Mouse (Mus musculus) intestine, embryonic 15.5 days (tissue): ENCODE results near the gene Prss30. TPM values are rescaled to one million over a fixed set of nuclear protein-coding genes. Genes with fewer than 3 reads are reported as not detected.
A peak's percentile ranks its signal among the peaks of the same experiment; 100 is the strongest.
"Not testable (repeated sequence)": the region's sequence is repeated elsewhere in the genome, so short reads cannot be mapped to it uniquely, and the experiment has no call there.

ENCODE experiments used
- ATAC-seq: fragments of 200-750 bp; cut with Nextera tagmentation; 2 replicates; pipeline ENCODE4 v1.8.0; 2017; ENCODE audit warnings: moderate TSS enrichment, moderate library complexity
- H3K27ac ChIP-seq: fragments of 300-500 bp; sonication (generic); 2 replicates; pipeline ENCODE4 v1.5.1; 2015; ENCODE audit warnings: mild to moderate bottlenecking, inconsistent platforms
- H3K27me3 ChIP-seq: fragments of 300-500 bp; sonication (generic); replicated peaks from 2 replicates; pipeline ENCODE4 v1.6.1; 2015; ENCODE audit warnings: inconsistent platforms
- H3K36me3 ChIP-seq: fragments of 300-500 bp; sonication (generic); 2 replicates; pipeline ENCODE4 v1.6.1; 2015; ENCODE audit warnings: inconsistent platforms
- H3K4me1 ChIP-seq: fragments of 300-500 bp; sonication (generic); replicated peaks from 2 replicates; pipeline ENCODE4 v1.6.1; 2015; ENCODE audit warnings: inconsistent platforms
- H3K4me2 ChIP-seq: fragments of 300-500 bp; sonication (generic); replicated peaks from 2 replicates; pipeline ENCODE4 v1.6.1; 2015; ENCODE audit warnings: mild to moderate bottlenecking, inconsistent platforms
- H3K4me3 ChIP-seq: fragments of 300-500 bp; sonication (generic); replicated peaks from 2 replicates; pipeline ENCODE4 v1.5.1; 2015; ENCODE audit warnings: inconsistent platforms
- H3K9ac ChIP-seq: fragments of 300-500 bp; sonication (generic); 2 replicates; pipeline ENCODE4 v1.6.1; 2015; ENCODE audit warnings: inconsistent platforms
- H3K9me3 ChIP-seq: fragments of 300-500 bp; sonication (generic); 2 replicates; pipeline ENCODE4 v1.6.1; 2016; ENCODE audit warnings: inconsistent platforms
- WGBS: fragments of 180-500 bp; shearing (Covaris S2); methylation state at CpG from one replicate; pipeline ENCODE4 v1.1.7; 2015; 5-methylcytosine and 5-hydroxymethylcytosine counted together
- polyA plus RNA-seq: library from polyadenylated mRNA; unstranded; fragments of >200 nt; fragmentation: Nextera tagmentation; extraction: Ambion mirVana; gene quantifications from 2 replicates; pipeline ENCODE4 v1.2.1, GENCODE M21; 2015

The Prss30 gene
- polyA plus RNA-seq, 1 experiment from 2014 or later: 1.4 TPM

GRCm38 (mm10) chr17:23976665-23977064 lies 3.7 kb downstream of the Prss30 start:
- H3K4me2 ChIP-seq: no peak overlapping the region
- H3K36me3 ChIP-seq: no peaks in the 10 kb centered on the region
- H3K4me1 ChIP-seq: peaks cover 5% of the 10 kb centered on the region; the same call in 1 of the 2 replicates
- H3K4me3 ChIP-seq: no peak overlapping the region
- H3K27ac ChIP-seq: no peak overlapping the region
- H3K9ac ChIP-seq: no peak overlapping the region
- 67% methylated on average over 4 of the region's 4 CpGs for WGBS
- H3K27me3 ChIP-seq: no peaks in the 10 kb centered on the region
- H3K9me3 ChIP-seq: no peaks in the 10 kb centered on the region
- peak; percentile 77 for ATAC-seq

GRCm38 (mm10) chr17:23971315-23971714 lies 9.1 kb downstream of the Prss30 start:
- ATAC-seq: no peak

GRCm38 (mm10) chr17:23969231-23969630 lies 11.1 kb downstream of the Prss30 start:
- no peaks in the 10 kb centered on the region for H3K27me3 ChIP-seq
- no peak for ATAC-seq
- H3K4me3 ChIP-seq: no peak overlapping the region
- H3K4me1 ChIP-seq: peaks cover 13% of the 10 kb centered on the region; the same call in 1 of the 2 replicates
- no peak overlapping the region for H3K27ac ChIP-seq
- WGBS: 0% methylated on average over 1 of the region's 1 CpGs
- no peak overlapping the region for H3K9ac ChIP-seq
- no peaks in the 10 kb centered on the region for H3K9me3 ChIP-seq
- H3K36me3 ChIP-seq: no peaks in the 10 kb centered on the region
- no peak overlapping the region for H3K4me2 ChIP-seq

More at GRCm38 (mm10) chr17:23971315-23971714, 9.1 kb downstream of the Prss30 start:
- no peaks in the 10 kb centered on the region for H3K36me3 ChIP-seq
- no peak overlapping the region for H3K9ac ChIP-seq
- peaks cover 14% of the 10 kb centered on the region; the same call in 1 of the 2 replicates for H3K4me1 ChIP-seq
- 88% methylated on average over 9 of the region's 9 CpGs for WGBS
- no peak overlapping the region for H3K4me3 ChIP-seq
- no peaks in the 10 kb centered on the region for H3K27me3 ChIP-seq
- H3K27ac ChIP-seq: no peak overlapping the region
- H3K4me2 ChIP-seq: no peak overlapping the region
- no peaks in the 10 kb centered on the region for H3K9me3 ChIP-seq

GRCm38 (mm10) chr17:23968780-23969179 lies 11.6 kb downstream of the Prss30 start:
- H3K9me3 ChIP-seq: no peaks in the 10 kb centered on the region
- H3K27ac ChIP-seq: no peak overlapping the region
- whole genome bisulfite sequencing: 57% methylated on average over 2 of the region's 2 CpGs
- H3K9ac ChIP-seq: no peak overlapping the region
- no peak overlapping the region for H3K4me3 ChIP-seq
- peaks cover 13% of the 10 kb centered on the region; the same call in 1 of the 2 replicates for H3K4me1 ChIP-seq
- H3K27me3 ChIP-seq: no peaks in the 10 kb centered on the region
- 0 out of 2 replicates have a peak, but pooled peaks have one; percentile 9 for ATAC-seq
- H3K4me2 ChIP-seq: no peak overlapping the region
- H3K36me3 ChIP-seq: no peaks in the 10 kb centered on the region

GRCm38 (mm10) chr17:23966658-23967401 lies 13.5 kb downstream of the Prss30 start:
- Histone ChIP-seq H3K9me3 (no peaks in the 10 kb centered on the region), H3K9ac (no peak overlapping the region), H3K27ac (peak overlapping the region; percentile 90), H3K36me3 (no peaks in the 10 kb centered on the region), H3K4me2 (peak overlapping the region; percentile 25), H3K4me3 (no peak overlapping the region), H3K27me3 (no peaks in the 10 kb centered on the region), H3K4me1 (peaks cover 13% of the 10 kb centered on the region; the same call in 1 of the 2 replicates)
- peak; percentile 94 for ATAC-seq
- 73% methylated on average over 10 of the region's 10 CpGs for WGBS

GRCm38 (mm10) chr17:23965805-23966425 lies 14.5 kb downstream of the Prss30 start:
- 54% methylated on average over 6 of the region's 6 CpGs for WGBS
- Histone ChIP-seq H3K9ac (no peak overlapping the region), H3K9me3 (no peaks in the 10 kb centered on the region), H3K4me2 (no peak overlapping the region), H3K27me3 (no peaks in the 10 kb centered on the region), H3K4me1 (peaks cover 13% of the 10 kb centered on the region; the same call in 1 of the 2 replicates), H3K27ac (no peak overlapping the region), H3K36me3 (no peaks in the 10 kb centered on the region), H3K4me3 (no peak overlapping the region)
- no peak for ATAC-seq

GRCm38 (mm10) chr17:23961573-23962122 lies 18.7 kb downstream of the Prss30 start:
- no peaks in the 10 kb centered on the region for H3K36me3 ChIP-seq
- H3K4me1 ChIP-seq: peaks cover 14% of the 10 kb centered on the region
- no peak overlapping the region for H3K9ac ChIP-seq
- H3K4me2 ChIP-seq: no peak overlapping the region
- H3K4me3 ChIP-seq: no peak overlapping the region
- H3K27ac ChIP-seq: peak overlapping the region; percentile 22
- no peaks in the 10 kb centered on the region for H3K27me3 ChIP-seq
- no peaks in the 10 kb centered on the region for H3K9me3 ChIP-seq
- WGBS: 53% methylated on average over 4 of the region's 4 CpGs
- ATAC-seq: peak; percentile 56

GRCm38 (mm10) chr17:23960084-23960738 lies 20.2 kb downstream of the Prss30 start:
- H3K4me3 ChIP-seq: no peak overlapping the region
- peaks cover 9% of the 10 kb centered on the region for H3K4me1 ChIP-seq
- H3K9me3 ChIP-seq: no peaks in the 10 kb centered on the region
- no peaks in the 10 kb centered on the region for H3K36me3 ChIP-seq
- H3K4me2 ChIP-seq: no peak overlapping the region
- H3K9ac ChIP-seq: no peak overlapping the region
- 37% methylated on average over 3 of the region's 3 CpGs for WGBS
- peak; percentile 86 for ATAC-seq
- no peaks in the 10 kb centered on the region for H3K27me3 ChIP-seq
- peak overlapping the region; percentile 56; the same call in 1 of the 2 replicates for H3K27ac ChIP-seq

- H3K9ac ChIP-seq: no peak within 1 kb of the TSS
- 81% methylated on average over 5 of the region's 5 CpGs for WGBS
Measured at GRCm38 (mm10) chr17:23955174-23955573, 25.2 kb downstream of the Prss30 start, which contains the start of gene Sbpl. Gene Sbpl (minus strand): TSS chr17:23955274.

GRCm38 (mm10) chr17:23950828-23951227 lies 29.5 kb downstream of the Prss30 start:
- WGBS: 70% methylated on average over 4 of the region's 4 CpGs
- not testable (repeated sequence) for H3K9me3 ChIP-seq, H3K36me3 ChIP-seq, H3K9ac ChIP-seq, H3K4me1 ChIP-seq, ATAC-seq, H3K4me2 ChIP-seq, H3K4me3 ChIP-seq, H3K27ac ChIP-seq, H3K27me3 ChIP-seq

More at GRCm38 (mm10) chr17:23955174-23955573, 25.2 kb downstream of the Prss30 start, which contains the start of gene Sbpl:
- Histone ChIP-seq H3K9me3 (no peaks in the 10 kb centered on the region), H3K27ac (no peak within 1 kb of the TSS), H3K27me3 (no peaks in the 10 kb centered on the region), H3K4me2 (no peak within 1 kb of the TSS), H3K36me3 (no peaks in the 10 kb centered on the region), H3K4me1 (peaks cover 8% of the 10 kb centered on the region), H3K4me3 (no peak within 1 kb of the TSS)
- no peak for ATAC-seq

GRCm38 (mm10) chr17:23949068-23949467 lies 31.3 kb downstream of the Prss30 start:
- Histone ChIP-seq H3K4me2 (no peak overlapping the region), H3K27me3 (no peaks in the 10 kb centered on the region), H3K9ac (no peak overlapping the region), H3K4me3 (no peak overlapping the region), H3K27ac (no peak overlapping the region), H3K4me1 (no peaks in the 10 kb centered on the region), H3K9me3 (no peaks in the 10 kb centered on the region), H3K36me3 (no peaks in the 10 kb centered on the region)
- no peak for ATAC-seq
- 80% methylated on average over 2 of the region's 2 CpGs for WGBS

GRCm38 (mm10) chr17:23947486-23947885 lies 32.9 kb downstream of the Prss30 start:
- WGBS: 78% methylated on average over 4 of the region's 4 CpGs
- not testable (repeated sequence) for H3K9me3 ChIP-seq, ATAC-seq, H3K4me3 ChIP-seq, H3K4me1 ChIP-seq, H3K27me3 ChIP-seq, H3K4me2 ChIP-seq, H3K27ac ChIP-seq, H3K36me3 ChIP-seq, H3K9ac ChIP-seq
